Mouse (Mus musculus) B cell, adult 2 months (primary cell): ENCODE data around the gene Grk5.

Experiments
- DNase-seq, 2 experiments: peaks; one replicate each; pipeline ENCODE4 v3.0.0; 2022

The Grk5 gene

DNA sequence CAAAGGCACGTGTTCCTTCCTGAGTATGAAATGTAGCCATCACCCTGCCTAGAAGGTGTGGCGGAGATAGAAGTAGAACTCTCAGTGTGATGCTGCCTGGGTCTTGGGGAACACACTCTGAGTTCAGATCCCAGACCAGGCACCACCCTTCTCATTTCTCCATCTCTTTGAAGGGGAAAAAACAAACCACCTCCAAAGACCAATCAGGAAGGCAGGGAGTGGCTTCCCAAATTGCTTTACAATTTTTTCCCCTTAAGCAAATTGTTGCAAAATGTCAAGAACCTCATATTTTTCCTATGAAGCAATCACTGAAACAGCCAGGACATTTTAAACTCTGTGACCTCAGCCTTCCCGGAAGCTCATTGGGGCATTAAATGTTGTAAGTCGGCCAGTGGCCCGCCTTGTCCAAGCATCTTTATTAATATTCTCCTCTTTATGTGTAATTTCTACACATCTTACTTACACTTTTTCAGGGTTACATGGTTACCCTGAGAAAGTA lies 190.8 kb downstream of the Grk5 start:
- DNase-seq: no peak

- no peak for DNase-seq
Observed at GRCm38 (mm10) chr19:61083006-61083405, 193.5 kb downstream of the Grk5 start.

DNA sequence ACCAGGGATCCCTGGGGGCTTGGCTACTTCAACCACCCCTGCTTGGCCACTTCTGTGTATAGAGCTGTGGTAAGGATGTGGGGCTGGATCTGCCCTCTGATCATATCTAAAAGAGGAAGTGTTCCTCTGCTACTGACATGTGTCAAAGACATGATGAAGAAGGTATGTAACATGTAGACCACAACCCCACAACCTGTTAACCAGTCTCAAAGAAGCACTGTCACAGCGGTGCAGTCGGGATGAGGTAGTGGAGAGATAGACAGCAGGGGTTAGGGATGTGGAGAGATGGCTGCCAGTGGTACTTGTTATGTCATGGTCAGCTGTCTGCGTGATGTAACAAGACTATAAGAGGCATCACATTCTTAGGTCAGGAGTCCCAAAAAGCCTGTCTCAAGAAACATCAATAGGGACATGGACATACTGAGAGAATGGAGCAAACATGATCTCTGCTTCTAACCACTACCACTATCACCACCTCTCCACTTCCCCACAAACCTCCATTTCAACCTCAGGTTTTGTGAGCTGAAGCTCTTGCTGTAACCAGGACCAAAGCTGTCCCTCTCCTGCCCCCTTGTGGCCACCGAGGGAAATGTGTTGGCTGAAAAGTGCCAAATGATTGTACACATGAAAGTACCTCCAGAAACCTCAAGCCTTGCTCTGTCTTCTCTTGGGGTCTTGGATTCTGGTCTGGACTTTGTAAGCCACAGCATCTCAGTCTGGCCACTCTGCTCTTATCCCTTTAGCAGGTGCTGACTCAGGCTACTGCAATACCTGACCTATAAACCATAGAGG lies 194.8 kb downstream of the Grk5 start:
- DNase-seq: peak; percentile 93 to 96

DNA sequence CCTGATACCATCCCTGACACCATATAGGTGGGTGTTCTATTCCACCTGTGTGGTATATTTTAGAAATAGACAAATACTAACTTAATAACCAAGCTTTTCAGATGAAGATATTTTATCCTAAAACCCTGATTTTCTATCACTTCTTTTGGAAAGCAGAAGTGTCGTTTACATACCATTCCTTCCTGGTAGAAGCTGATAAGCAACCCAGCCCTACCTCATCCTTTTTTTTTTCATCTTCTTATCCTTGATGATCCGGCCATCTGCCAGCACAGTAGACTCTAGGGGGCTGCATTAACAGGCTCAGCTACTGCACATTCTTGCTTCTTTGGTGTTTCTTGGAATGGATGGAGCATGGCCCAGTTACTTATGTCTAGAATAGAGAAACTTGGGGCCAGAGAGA lies 195.7 kb downstream of the Grk5 start:
- DNase-seq: no peak

- DNase-seq: no peak
Observed at GRCm38 (mm10) chr19:61087781-61088180, 198.2 kb downstream of the Grk5 start.

- DNase-seq: no peak
Observed at GRCm38 (mm10) chr19:61089001-61089400, 199.5 kb downstream of the Grk5 start.

DNA sequence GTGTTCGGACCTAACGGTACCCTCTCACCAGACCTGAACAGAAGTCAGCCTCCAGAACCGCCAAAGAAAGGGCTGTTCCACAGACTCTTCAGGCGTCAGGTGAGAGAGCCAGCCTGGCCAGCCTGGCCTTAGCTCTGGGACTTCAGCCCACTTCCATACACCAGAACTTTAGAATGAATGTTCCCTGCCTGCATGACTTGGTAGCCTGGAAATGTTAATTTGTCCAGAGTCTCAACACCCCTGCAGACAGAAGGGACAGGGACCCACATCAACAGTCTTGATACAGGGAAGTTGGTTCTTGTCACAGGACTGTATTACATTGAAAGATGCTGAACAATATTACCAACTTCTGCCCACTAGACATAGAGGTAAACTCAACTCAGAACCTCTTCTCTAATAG lies 201.0 kb downstream of the Grk5 start:
- no peak for DNase-seq

GRCm38 (mm10) chr19:61096776-61097175 lies 207.2 kb downstream of the Grk5 start:
- no peak for DNase-seq

GRCm38 (mm10) chr19:61097764-61098163 lies 208.2 kb downstream of the Grk5 start:
- DNase-seq: peak; percentile 45 to 49

DNA sequence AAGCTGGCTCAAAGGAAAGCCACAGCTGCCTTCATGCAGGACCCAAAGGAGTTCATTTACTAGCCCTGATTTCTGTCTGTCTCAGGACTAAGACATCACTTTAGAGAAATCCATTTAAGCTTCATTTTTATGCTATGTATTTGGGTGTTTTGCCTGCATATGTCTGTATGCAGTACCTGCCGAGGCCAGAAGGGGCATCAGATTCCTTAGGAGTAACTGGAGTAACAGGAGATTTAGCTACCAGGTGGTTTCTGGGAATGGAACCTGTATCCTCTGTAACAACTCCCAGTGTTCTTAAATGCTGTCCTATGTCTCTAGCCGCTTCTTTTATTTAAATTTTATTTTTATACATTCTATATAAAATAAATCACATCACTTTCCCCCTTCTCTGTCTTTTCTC lies 220.6 kb downstream of the Grk5 start:
- DNase-seq: peak; percentile 37 to 40

- DNase-seq: no peak
Observed at GRCm38 (mm10) chr19:61131096-61131495, 241.5 kb downstream of the Grk5 start.

DNA sequence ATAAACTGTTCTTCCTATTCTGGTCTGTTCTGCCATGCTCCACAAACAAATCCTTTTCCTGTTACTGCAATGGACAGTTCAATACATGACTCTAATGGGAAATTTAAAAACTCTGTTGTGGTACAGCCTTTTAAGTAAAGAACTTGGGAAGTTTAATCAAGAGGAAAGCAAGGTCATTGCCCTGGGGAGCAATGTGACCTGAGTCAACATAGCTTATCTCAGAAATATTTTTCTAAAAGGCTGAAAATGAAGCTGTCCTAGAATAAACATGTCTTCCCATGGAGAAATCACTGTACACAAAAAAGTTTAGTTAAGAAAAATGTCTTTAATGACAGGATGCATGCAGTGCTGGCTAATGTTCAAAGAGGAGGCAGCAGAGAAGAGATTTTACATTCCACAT lies 249.1 kb downstream of the Grk5 start:
- no peak for DNase-seq

DNA sequence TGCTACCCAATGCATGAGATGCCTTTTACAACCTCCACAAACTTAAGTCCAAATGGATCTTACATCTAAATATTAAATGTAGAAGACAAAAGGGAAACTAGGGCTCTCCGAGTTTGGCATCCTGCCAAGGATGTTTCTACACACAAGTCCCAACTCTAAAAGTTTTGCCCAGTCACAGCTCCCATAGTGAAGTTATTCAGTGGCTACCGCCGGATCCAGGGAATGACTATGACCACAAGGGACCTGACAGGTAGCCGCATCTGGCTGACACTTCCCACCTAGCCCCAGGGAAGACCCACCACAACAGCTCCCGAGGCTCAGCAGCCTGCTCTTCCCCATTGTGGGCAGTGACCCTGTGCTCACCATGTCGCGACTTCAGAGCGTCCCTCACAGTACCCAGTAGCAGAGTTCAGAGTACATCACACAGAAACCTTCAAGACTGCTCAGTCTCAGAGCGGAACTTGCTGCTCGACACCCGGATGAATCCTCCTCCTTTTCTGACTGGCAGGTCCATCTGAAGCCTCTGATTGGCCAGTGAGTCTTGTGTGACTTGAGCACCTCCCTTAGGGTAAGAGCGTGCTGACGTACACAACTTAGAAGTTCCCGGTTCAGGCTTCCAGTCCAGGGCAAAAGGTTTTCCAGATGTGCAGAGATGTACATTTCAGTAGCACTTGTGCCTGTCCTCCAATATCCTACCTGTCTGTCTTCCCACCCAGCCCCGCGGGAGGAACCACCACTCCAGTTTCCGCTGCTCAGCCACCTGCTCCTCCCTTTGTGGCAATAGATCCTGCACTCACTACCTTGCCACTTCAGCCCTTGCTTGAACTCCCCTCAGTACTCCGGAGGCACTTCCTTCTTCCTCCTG lies 251.0 kb downstream of the Grk5 start, which contains the start of gene Zfp950:
Gene Zfp950, minus strand, starts transcription at position 499 of the 865 bp plus-strand sequence.
- DNase-seq: peak; percentile 75 to 79

DNA sequence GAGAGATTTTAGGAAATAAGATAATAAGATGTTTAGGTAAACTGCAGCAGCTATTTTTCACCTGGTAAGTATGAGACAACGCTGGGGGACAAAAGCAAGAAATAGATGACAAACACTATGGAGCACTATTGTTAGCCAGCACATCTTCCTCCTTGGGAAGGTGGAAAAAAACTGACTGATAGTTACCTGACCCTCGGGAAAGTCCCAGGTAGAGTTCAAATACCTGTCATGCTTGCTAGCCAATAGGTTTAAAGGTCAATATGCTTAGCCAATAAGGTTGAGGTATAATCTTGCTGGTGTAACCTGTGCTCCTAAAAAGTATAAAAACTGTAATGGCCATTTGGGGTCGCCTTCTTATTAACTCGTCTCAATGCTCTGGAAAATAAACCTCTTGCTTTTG lies 251.8 kb downstream of the Grk5 start:
- no peak for DNase-seq
